Mouse (Mus musculus): Measurements from ENCODE around the gene Zfp691. TPM values are rescaled to one million over a fixed set of nuclear protein-coding genes. Genes with fewer than 3 reads are reported as not detected.

The Zfp691 gene
- total RNA-seq, 2 experiments from 2014 or later, result 19.4 to 22.3 TPM

DNA sequence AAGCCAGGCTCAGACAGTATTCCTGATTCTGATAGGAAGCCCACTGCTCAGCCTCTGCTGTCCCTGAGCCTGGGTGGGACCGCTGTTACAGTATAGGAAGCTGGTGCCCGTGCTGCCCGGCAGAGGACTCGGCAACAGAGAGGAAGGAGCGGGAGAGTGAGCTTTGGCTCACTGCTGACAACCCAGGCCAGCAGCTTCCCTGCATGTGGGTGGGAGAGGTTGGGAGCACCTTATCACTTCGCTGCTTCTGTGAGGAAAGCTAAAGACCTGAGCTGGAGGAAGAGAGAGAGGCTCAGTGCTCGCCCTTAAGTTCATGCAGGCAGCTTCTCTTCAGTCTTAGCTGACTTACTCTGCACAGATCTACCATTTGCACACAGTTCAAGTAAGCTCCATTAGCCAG lies 45.4 kb downstream of the Zfp691 start:
- intact Hi-C loops (cut with DNase I), result no loop called here
- DNase-seq, result no peak

DNA sequence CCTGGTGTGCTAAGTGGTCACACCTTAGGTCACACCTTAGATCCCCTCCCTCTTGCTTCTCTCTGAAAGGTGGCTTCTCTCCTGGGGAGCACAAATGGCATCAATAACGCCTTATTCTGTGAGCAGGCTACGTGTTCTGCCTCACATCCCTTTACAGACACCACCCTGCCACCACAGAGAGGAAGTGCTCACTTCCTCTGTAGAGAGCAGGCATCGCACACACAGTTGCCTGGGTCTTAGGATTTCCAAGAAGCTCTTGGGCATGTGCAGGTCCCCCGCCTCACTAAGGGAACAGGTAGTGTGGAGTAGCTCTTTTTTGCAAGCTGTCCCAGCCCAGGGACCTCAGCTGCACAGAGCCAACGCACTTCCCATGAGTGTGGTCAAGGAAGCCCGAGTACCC lies 46.8 kb downstream of the Zfp691 start:
- intact Hi-C loops (cut with DNase I), result no loop called here
- no peak for DNase-seq

DNA sequence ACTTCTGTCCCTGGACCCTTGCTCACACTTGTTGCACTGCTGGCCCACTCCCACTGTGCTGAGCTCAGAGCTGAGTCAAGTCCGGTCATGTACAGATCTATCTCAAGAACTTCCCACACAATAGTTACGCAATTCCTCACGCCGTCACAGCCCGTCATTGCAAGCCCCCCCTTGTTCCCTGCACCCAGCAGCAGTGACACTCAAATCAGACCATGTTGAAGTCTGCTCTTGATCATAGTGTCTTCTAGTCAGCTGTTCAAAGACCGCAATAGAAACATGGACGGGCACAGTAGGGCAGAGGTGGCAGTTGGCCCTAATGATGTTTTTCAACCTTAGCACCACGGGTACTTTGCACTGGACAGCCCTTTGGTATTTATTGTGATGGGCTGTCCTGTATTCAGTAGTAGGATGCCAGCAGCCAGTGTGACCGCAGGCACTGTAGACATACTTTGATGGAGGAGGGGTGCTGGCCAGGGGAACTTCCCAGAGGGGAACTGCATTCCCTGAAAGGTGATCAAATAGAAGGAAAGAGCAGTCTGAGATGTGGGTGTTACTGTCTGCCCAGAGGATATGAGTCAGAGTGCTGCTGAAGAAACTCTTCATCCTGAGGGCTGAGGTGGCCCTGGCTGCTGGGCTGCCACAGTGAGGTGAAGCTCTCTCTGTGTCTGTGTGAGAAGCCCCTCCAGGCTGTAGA lies 48.3 kb downstream of the Zfp691 start:
- intact Hi-C loops (cut with DNase I), result no loop called here
- DNase-seq, result no peak

DNA sequence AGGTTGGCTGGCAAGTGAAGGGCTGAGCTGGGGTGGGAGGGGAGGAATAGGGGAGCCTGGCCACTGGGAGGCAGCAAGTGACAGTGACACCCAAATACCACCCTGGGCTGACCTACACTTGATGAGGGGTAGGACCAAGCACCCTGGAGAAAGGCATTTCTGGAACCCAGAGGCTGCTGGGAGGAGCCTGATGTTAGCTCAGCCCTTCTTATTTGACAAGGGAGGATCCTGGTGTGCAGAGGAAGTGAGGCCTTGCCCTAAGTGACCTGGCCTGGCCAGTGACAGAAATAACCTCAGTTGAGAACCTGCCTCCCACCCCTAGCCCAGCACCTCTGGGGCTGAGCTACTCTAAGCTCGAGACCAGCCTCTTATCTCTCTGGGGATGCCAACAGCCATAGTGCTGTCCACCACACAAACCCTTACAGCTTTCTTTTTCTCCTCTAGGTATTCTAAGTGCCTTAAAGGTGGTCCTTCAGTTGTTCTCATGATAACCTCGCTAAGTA lies 49.2 kb downstream of the Zfp691 start:
- DNase-seq, result no peak
- intact Hi-C loops (cut with DNase I), result no loop called here

DNA sequence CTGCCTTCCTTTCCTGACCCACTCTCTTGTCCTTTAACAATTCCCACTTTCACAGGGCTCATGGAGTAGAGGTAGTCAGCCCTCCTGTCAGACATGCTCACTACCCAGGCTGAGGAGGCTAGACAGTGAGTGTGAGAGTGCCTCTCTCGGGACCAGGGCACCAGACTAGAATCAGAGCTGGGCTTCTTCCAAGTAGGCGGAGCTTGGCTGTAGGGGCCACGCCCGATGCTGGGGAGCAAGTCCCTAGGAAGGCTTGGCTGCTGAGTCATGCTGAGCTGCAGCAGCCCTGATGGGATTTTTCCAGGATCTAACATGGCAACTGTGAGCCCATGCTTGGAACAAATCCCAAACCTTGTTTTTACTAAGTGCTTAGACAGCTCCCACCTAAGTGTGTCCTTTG lies 52.7 kb downstream of the Zfp691 start:
- intact Hi-C loops (cut with DNase I), result no loop called here
- peak; percentile 74 to 80 for DNase-seq

DNA sequence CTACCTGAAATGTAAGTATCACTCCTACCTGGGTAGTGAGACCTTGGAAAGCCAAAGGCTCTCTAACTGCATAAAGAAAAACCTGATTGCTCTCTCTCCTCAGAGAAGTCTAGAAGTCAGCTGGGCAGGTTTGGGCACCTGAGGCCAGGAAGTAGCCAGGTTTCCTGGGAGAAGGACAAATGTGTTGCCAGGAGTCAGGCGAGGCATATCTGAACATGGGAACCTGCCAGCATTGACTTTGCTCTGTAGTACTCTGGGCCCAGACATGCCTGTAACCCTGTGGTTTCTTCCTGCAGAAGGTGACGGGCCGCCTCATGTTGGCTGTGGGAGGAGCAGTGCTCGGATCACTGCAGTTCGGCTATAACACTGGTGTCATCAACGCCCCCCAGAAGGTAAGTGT lies 53.9 kb downstream of the Zfp691 start:
- intact Hi-C loops (cut with DNase I), result no loop called here
- DNase-seq, result no peak

Small RNA genes lying within 50 kb of the gene (microRNA-seq; reads per million reads assigned to microRNA genes)
- gene Mir1957a, result 0 reads per million in 2 experiments

Other genes starting within 250 kb of the Zfp691 start
- not detected for gene Olfr1328, start 235.6 kb downstream of the Zfp691 start, total RNA-seq (2021)
- gene Lao1, start 212.6 kb downstream of the Zfp691 start, total RNA-seq (2021), result under 1 TPM in 1 of 2 experiments, not detected in 1; 0.38 TPM
- 1 to 10 TPM; 5.1 to 7.7 TPM for gene Slc2a1, start 65.5 kb downstream of the Zfp691 start, total RNA-seq (2021)
- gene Ermap, start 15.8 kb upstream of the Zfp691 start, total RNA-seq (2021), result under 1 TPM in 1 of 2 experiments, not detected in 1; 0.12 TPM
- gene Svbp, start 21.1 kb upstream of the Zfp691 start, total RNA-seq (2021), result 10 to 100 TPM; 30.0 to 30.9 TPM
- not detected for gene Tmem269, start 44.0 kb upstream of the Zfp691 start, total RNA-seq (2021)
- gene AU022252, start 58.5 kb upstream of the Zfp691 start, total RNA-seq (2021), result 10 to 100 TPM; 13.8 to 18.2 TPM
- 10 to 100 TPM; 23.5 to 24.7 TPM for gene P3h1, start 58.7 kb upstream of the Zfp691 start, total RNA-seq (2021)
- gene Cldn19, start 81.2 kb upstream of the Zfp691 start, total RNA-seq (2021), result under 1 TPM; 0.17 to 0.43 TPM
- 100 to 1,000 TPM; 750 to 806 TPM for gene Ybx1, start 120.4 kb upstream of the Zfp691 start, total RNA-seq (2021)
- gene Ppih, start 146.4 kb upstream of the Zfp691 start, total RNA-seq (2021), result 10 to 100 TPM; 15.1 to 15.4 TPM
- under 1 TPM; 0.35 to 0.65 TPM for gene Ccdc30, start 241.3 kb upstream of the Zfp691 start, total RNA-seq (2021)
- gene Ppcs, start 248.2 kb upstream of the Zfp691 start, total RNA-seq (2021), result 10 to 100 TPM in 1 of 2 experiments, 1 to 10 TPM in 1; 9.6 to 17.0 TPM
- gene Zmynd12, start 248.6 kb upstream of the Zfp691 start, total RNA-seq (2021), result not detected